Mouse (Mus musculus): Measurements from ENCODE around the gene Palld.

- TF ChIP-seq POLR2A (IDR thresholded peaks at IDR 0.05; ENCODE audit: insufficient read depth, low read length) (no peak), CTCF (IDR thresholded peaks at IDR 0.05; ENCODE audit: low read depth, low read length) (no peak), EP300 (IDR thresholded peaks at IDR 0.05; ENCODE audit: insufficient read depth, low read depth, low read length) (no peak)
Observed at GRCm38 (mm10) chr8:61844575-61844974, 57.9 kb downstream of the Palld start.

All from ES-Bruce4 (cell line).